In genomic region chr14:74916691-74917090, GRCm38 (mm10) we compare ENCODE assay signal across 31 mouse cellular contexts. TPM values are rescaled to one million over a fixed set of nuclear protein-coding genes. Genes with fewer than 3 reads are reported as not detected.
DNase-seq lines count a peak whose midpoint lies in the region; ATAC-seq lines count a peak whose summit lies in the region.
"Had no signal": no experiment of that assay in that cellular context is flagged by ENCODE, and none has a peak within 500 bp of the region (broad histone marks: within the 10 kb centered on the region; RNA-seq: fewer than 3 reads in every experiment).

No protein-coding gene starts in this region.

- no peak overlapping the region for H3K4me3 ChIP-seq in kidney, embryonic 15.5 days (replicated peaks)
- H3K4me3 ChIP-seq in lung, embryonic 16.5 days (ENCODE audit: low read length): no peak overlapping the region
- no peak overlapping the region for H3K4me3 ChIP-seq in limb, embryonic 10.5 days
- H3K4me3 ChIP-seq: embryonic facial prominence, embryonic 13.5 days; forebrain, embryonic 12.5 days; heart, embryonic 13.5 days; limb, embryonic 15.5 days; liver, embryonic 13.5 days had no signal

- H3K9ac ChIP-seq in kidney, embryonic 15.5 days: no peak overlapping the region
- no peak overlapping the region for H3K9ac ChIP-seq in lung, embryonic 16.5 days (ENCODE audit: low read length)
- H3K9ac ChIP-seq: embryonic facial prominence, embryonic 13.5 days; forebrain, embryonic 12.5 days; forebrain, postnatal 0 days; heart, embryonic 13.5 days; limb, embryonic 15.5 days; liver, embryonic 13.5 days had no signal

- H3K4me1 ChIP-seq in kidney, embryonic 15.5 days: peaks cover 77% of the 10 kb centered on the region
- H3K4me1 ChIP-seq in lung, embryonic 16.5 days (replicated peaks; ENCODE audit: control insufficient read depth, insufficient read depth, low read length): peaks cover 40% of the 10 kb centered on the region
- H3K4me1 ChIP-seq in limb, embryonic 10.5 days: peaks cover 16% of the 10 kb centered on the region

- peaks cover 3% of the 10 kb centered on the region; the same call in 1 of the 2 replicates for H3K36me3 ChIP-seq in kidney, embryonic 15.5 days
- H3K36me3 ChIP-seq in lung, embryonic 16.5 days (ENCODE audit: control insufficient read depth, insufficient read depth, low read length): no peaks in the 10 kb centered on the region
- 0 out of 2 replicates have a peak, but pooled peaks cover 2% of the 10 kb centered on the region for H3K36me3 ChIP-seq in limb, embryonic 10.5 days
- H3K36me3 ChIP-seq: forebrain, embryonic 12.5 days; limb, embryonic 15.5 days; liver, embryonic 13.5 days had no signal

- no peak for DNase-seq in kidney, adult 18-20 months
- no peak for DNase-seq in lung, postnatal 25 days (ENCODE audit: low spot score)
- no peak for DNase-seq in limb, embryonic 10.5 days (ENCODE audit: low spot score)
- DNase-seq in spleen, postnatal 36 days (ENCODE audit: low spot score in 2 of 2): no peak
- DNase-seq: adrenal gland, adult 2 months; adrenal gland, postnatal 36 days; cerebellum, adult 18-20 months; cerebellum, postnatal 10 days; forebrain, postnatal 0 days; gastrocnemius, postnatal 10 days; heart, postnatal 10 days; kidney, adult 2 months; layer of hippocampus, postnatal 36 days; left cerebral cortex, postnatal 4 days; liver, embryonic 13.5 days; lung, adult 18-20 months; midbrain, embryonic 14.5 days; right cerebral cortex, postnatal 25 days; thymus, adult 18-20 months; thymus, postnatal 25 days had no signal

- peak overlapping the region; percentile 87 for H3K27ac ChIP-seq in kidney, embryonic 15.5 days
- no peak overlapping the region for H3K27ac ChIP-seq in lung, embryonic 16.5 days (ENCODE audit: low read length)
- H3K27ac ChIP-seq in limb, embryonic 10.5 days: peak overlapping the region; percentile 61; the same call in 1 of the 2 replicates
- H3K27ac ChIP-seq: embryonic facial prominence, embryonic 13.5 days; forebrain, embryonic 12.5 days; heart, embryonic 13.5 days; hindbrain, postnatal 0 days; limb, embryonic 15.5 days; liver, embryonic 13.5 days; macrophage had no signal

- no peaks in the 10 kb centered on the region for H3K27me3 ChIP-seq in kidney, embryonic 15.5 days
- no peaks in the 10 kb centered on the region for H3K27me3 ChIP-seq in lung, embryonic 16.5 days (ENCODE audit: control insufficient read depth, insufficient read depth, low read depth, low read length)
- no peaks in the 10 kb centered on the region for H3K27me3 ChIP-seq in limb, embryonic 10.5 days (ENCODE audit: low read depth, poor library complexity, severe bottlenecking)
- H3K27me3 ChIP-seq: CH12.LX; embryonic facial prominence, embryonic 13.5 days; forebrain, embryonic 12.5 days; heart, embryonic 13.5 days; limb, embryonic 15.5 days; liver, embryonic 13.5 days had no signal

- WGBS in kidney, embryonic 15.5 days: 62% methylated on average over 4 of the region's 4 CpGs
- WGBS in lung, embryonic 16.5 days: 50% methylated on average over 4 of the region's 4 CpGs
- 93% methylated on average over 4 of the region's 4 CpGs for whole genome bisulfite sequencing in limb, embryonic 10.5 days

- H3K9me3 ChIP-seq in kidney, embryonic 15.5 days (replicated peaks): no peaks in the 10 kb centered on the region
- no peaks in the 10 kb centered on the region for H3K9me3 ChIP-seq in lung, embryonic 16.5 days (ENCODE audit: control insufficient read depth, low read length)
- H3K9me3 ChIP-seq in limb, embryonic 10.5 days (replicated peaks): no peaks in the 10 kb centered on the region
- H3K9me3 ChIP-seq: embryonic facial prominence, embryonic 13.5 days; forebrain, embryonic 12.5 days; heart, embryonic 13.5 days; limb, embryonic 15.5 days; liver, embryonic 13.5 days had no signal

- H3K4me2 ChIP-seq in kidney, embryonic 15.5 days: peak overlapping the region; percentile 41
- no peak overlapping the region for H3K4me2 ChIP-seq in lung, embryonic 16.5 days (ENCODE audit: low read depth, low read length)
- H3K4me2 ChIP-seq: embryonic facial prominence, embryonic 13.5 days; forebrain, embryonic 12.5 days; heart, embryonic 13.5 days; limb, embryonic 15.5 days; liver, embryonic 13.5 days had no signal

- no peak; the same call in 1 of the 2 replicates for ATAC-seq in kidney, embryonic 15.5 days (replicated peaks; ENCODE audit: low FRiP score)
- ATAC-seq in lung, embryonic 16.5 days (ENCODE audit: low read depth): peak; percentile 32; the same call in 1 of the 2 replicates
- no peak for ATAC-seq in frontal cortex, adult (ENCODE audit: low TSS enrichment)
- ATAC-seq: activated CD4-positive, CD25-positive, alpha-beta regulatory T cell, adult 4 months; forebrain, postnatal 0 days; hindbrain, postnatal 0 days had no signal

RNA-seq across cellular contexts. Expression of gene Lrch1, which starts 31.0 kb away (rescaled TPM):
- polyA plus RNA-seq in kidney, embryonic 15.5 days (2015; fragmentation: Nextera tagmentation; extraction: Ambion mirVana): 20.1 and 20.8 TPM in 2 replicates
- polyA plus RNA-seq in lung, embryonic 16.5 days (2015; fragmentation: Nextera tagmentation; extraction: Ambion mirVana): 16.3 and 18.3 TPM in 2 replicates
- polyA plus RNA-seq in limb, embryonic 10.5 days (2016; fragmentation: Nextera tagmentation; extraction: Ambion mirVana): 7.0 and 9.9 TPM in 2 replicates
